Mouse (Mus musculus) kidney, postnatal 0 days (tissue): Measurements from ENCODE around the gene Mark3. TPM values are rescaled to one million over a fixed set of nuclear protein-coding genes. Genes with fewer than 3 reads are reported as not detected.

Experiments
- ATAC-seq: fragments of 200-750 bp; cut with Nextera tagmentation; replicated peaks from 2 replicates; pipeline ENCODE4 v1.8.0; 2017; ENCODE audit warnings: low read depth, moderate number of reproducible peaks, moderate TSS enrichment, moderate library complexity; ENCODE audit not compliant: low FRiP score
- DNase-seq: peaks from one replicate; pipeline ENCODE4 v3.0.0-alpha.2; 2016; ENCODE audit warnings: low spot score
- H3K27ac ChIP-seq: fragments of 300-500 bp; sonication (generic); 2 replicates; pipeline ENCODE4 v1.5.1; 2014; ENCODE audit warnings: mild to moderate bottlenecking
- H3K27me3 ChIP-seq: fragments of 300-500 bp; sonication (generic); 2 replicates; pipeline ENCODE4 v1.6.1; 2014; ENCODE audit warnings: low read length, mixed read lengths; ENCODE audit not compliant: insufficient read depth
- H3K36me3 ChIP-seq: fragments of 300-500 bp; sonication (generic); 2 replicates; pipeline ENCODE4 v1.6.1; 2014; ENCODE audit warnings: low read length, mixed read lengths; ENCODE audit not compliant: insufficient read depth
- H3K4me1 ChIP-seq: fragments of 300-500 bp; sonication (generic); replicated peaks from 2 replicates; pipeline ENCODE4 v1.6.1; 2014; ENCODE audit warnings: antibody characterized with exemption, low read length, mixed read lengths; ENCODE audit not compliant: insufficient read depth
- H3K4me2 ChIP-seq: fragments of 300-500 bp; sonication (generic); 2 replicates; pipeline ENCODE4 v1.6.1; 2014; ENCODE audit warnings: mild to moderate bottlenecking, low read length, moderate library complexity, mixed read lengths
- H3K4me3 ChIP-seq: fragments of 300-500 bp; sonication (generic); replicated peaks from 2 replicates; pipeline ENCODE4 v1.5.1; 2014; ENCODE audit warnings: low read depth, low read length
- H3K9ac ChIP-seq: fragments of 300-500 bp; sonication (generic); 2 replicates; pipeline ENCODE4 v1.6.1; 2014; ENCODE audit warnings: low read depth, low read length
- H3K9me3 ChIP-seq: fragments of 300-500 bp; sonication (generic); replicated peaks from 2 replicates; pipeline ENCODE4 v1.6.1; 2016; ENCODE audit warnings: low read length, inconsistent platforms, mixed read lengths
- CTCF ChIP-seq: IDR thresholded peaks from 2 replicates; pipeline ENCODE4 v1.5.1; 2016; ENCODE audit warnings: antibody characterized with exemption, low read depth, mild to moderate bottlenecking, moderate library complexity
- WGBS: fragments of 180-500 bp; shearing (Covaris S2); extraction: QIAGEN DNeasy Blood & Tissue Kit; methylation state at CpG from one replicate; pipeline ENCODE4 v1.1.7; 2014; 5-methylcytosine and 5-hydroxymethylcytosine counted together
- polyA plus RNA-seq: library from polyadenylated mRNA; unstranded; fragments of >200 nt; fragmentation: Nextera tagmentation; extraction: Ambion mirVana; gene quantifications from 2 replicates; pipeline ENCODE4 v1.2.1, GENCODE M21; 2015

The Mark3 gene
- polyA plus RNA-seq, 1 experiment from 2014 or later, result 37.9 TPM

DNA sequence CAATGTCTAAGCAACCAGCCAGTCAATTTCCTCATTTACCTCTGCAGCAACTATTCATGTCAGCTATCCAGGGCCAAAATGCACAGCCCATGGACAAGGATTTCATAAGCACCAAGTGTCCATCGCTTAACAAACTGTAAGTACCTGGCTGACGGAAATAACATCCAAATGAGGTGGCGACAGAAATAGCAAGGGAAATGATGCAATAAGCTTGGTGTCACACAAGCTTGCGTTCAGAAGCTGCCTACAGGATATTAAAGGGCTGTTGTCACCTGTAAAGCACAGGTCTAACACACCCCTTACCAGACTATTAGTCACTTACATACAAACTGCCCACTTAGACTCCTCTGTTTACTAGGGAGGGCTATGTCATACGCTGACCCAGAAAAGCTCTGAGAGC, 38.6 kb upstream of the Mark3 start:
- Histone ChIP-seq H3K9me3 (no peaks in the 10 kb centered on the region), H3K4me3 (no peak overlapping the region), H3K27ac (no peak overlapping the region), H3K27me3 (no peaks in the 10 kb centered on the region), H3K4me1 (peaks cover 5% of the 10 kb centered on the region; the same call in 1 of the 2 replicates), H3K4me2 (no peak overlapping the region), H3K9ac (no peak overlapping the region), H3K36me3 (peaks cover 3% of the 10 kb centered on the region; the same call in 1 of the 2 replicates)
- no peak for ATAC-seq
- no peak for DNase-seq
- 66% methylated on average over 5 of the region's 5 CpGs for WGBS
- TF ChIP-seq CTCF, result no peak

DNA sequence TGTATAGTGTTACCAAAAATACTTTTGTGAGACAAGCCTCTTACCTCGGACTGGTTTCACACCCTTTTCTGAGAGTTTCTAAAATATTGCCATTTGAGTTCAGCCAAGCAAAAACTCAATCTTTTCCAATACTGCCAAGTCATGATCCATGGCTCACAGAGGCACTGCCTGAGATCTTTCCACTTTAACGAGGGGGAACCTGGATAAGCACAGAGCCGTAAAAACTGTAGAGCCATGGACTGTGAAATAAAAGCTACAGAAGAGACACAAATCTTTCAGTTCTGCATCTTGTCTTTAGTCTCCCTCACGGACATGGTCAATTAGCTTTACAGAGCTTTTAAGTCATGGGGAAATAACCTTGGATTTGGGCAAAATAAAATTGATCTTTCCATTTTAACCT, 37.6 kb upstream of the Mark3 start:
- peaks cover 5% of the 10 kb centered on the region; the same call in 1 of the 2 replicates for H3K4me1 ChIP-seq
- H3K27ac ChIP-seq, result peak overlapping the region; percentile 91
- H3K4me2 ChIP-seq, result peak overlapping the region; percentile 73
- H3K4me3 ChIP-seq, result peak overlapping the region; percentile 99
- peaks cover 12% of the 10 kb centered on the region for H3K36me3 ChIP-seq
- no peak for TF ChIP-seq CTCF
- WGBS, result 21% methylated on average over 4 of the region's 4 CpGs
- peak overlapping the region; percentile 96 for H3K9ac ChIP-seq
- H3K27me3 ChIP-seq, result no peaks in the 10 kb centered on the region
- ATAC-seq (no peak), DNase-seq (no peak)
- H3K9me3 ChIP-seq, result no peaks in the 10 kb centered on the region

DNA sequence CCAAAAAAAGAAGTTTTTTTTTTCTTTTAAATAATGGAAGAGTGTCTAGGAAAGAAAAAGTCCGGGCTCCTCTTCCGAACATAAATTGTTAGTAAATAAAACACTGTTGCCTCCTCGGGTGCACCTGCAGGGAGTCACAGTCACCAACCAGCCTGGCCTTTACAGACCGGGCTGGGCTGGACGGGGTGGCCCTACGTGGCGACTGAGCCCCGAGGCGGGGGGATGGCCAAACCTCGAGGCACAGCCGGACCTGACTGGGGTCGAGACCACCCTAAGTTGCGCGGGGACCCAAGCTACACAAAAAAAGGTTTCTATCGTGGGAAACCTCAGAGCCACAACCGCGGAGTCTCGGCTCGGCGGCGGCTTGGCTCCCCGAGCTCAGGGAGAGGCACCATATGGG, 37.0 kb upstream of the Mark3 start:
- ATAC-seq, result peak; percentile 14; the same call in 1 of the 2 replicates
- no peak for TF ChIP-seq CTCF

DNA sequence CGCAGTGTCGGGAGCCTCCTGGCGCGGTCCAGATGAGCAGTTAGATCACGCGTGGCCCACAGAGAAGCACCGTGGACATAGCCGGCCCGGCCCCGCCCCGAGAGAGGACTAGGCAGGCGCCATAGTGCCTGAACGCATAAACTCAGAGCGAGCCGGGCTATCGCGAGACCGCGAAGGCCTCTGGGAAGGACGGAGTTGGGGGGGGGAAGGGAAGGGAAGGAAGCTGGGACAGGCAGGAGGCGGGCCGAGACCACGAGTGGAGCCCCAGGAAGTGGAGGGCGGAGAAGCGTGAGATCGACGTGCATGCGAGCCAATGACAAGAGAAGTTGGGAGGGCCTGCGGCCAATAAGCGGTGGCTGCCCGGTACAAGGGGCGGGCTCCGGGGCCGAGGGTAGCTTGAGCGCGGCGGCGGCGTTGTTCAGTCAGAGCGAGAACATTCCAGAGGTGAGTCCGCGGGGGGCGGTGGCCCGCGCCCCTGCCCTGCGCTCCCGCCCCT, 36.5 kb upstream of the Mark3 start, which contains the start of gene Eif5:
Eif5 (plus strand) TSS at position 221 of the 496 bp plus-strand sequence.
- H3K9me3 ChIP-seq, result no peaks in the 10 kb centered on the region
- peaks cover 23% of the 10 kb centered on the region for H3K36me3 ChIP-seq
- peak within 1 kb of the TSS; percentile 100 for H3K27ac ChIP-seq
- DNase-seq, result peak; percentile 99
- WGBS, result under 1% methylated on average over 31 of the region's 47 CpGs
- TF ChIP-seq CTCF, result no peak
- peak within 1 kb of the TSS; percentile 86 for H3K4me2 ChIP-seq
- peaks cover 5% of the 10 kb centered on the region; the same call in 1 of the 2 replicates for H3K4me1 ChIP-seq
- H3K27me3 ChIP-seq, result no peaks in the 10 kb centered on the region
- H3K9ac ChIP-seq, result peak within 1 kb of the TSS; percentile 100
- ATAC-seq, result peak; percentile 95
- peak within 1 kb of the TSS; percentile 99 for H3K4me3 ChIP-seq

More for the DNA sequence above, 37.0 kb upstream of the Mark3 start:
- Histone ChIP-seq H3K27ac (peak overlapping the region; percentile 91), H3K9me3 (no peaks in the 10 kb centered on the region), H3K4me2 (peak overlapping the region; percentile 73), H3K4me3 (peak overlapping the region; percentile 99), H3K9ac (peak overlapping the region; percentile 96), H3K36me3 (peaks cover 18% of the 10 kb centered on the region), H3K4me1 (peaks cover 5% of the 10 kb centered on the region; the same call in 1 of the 2 replicates), H3K27me3 (no peaks in the 10 kb centered on the region)
- 0% methylated on average over 22 of the region's 22 CpGs for WGBS
- peak; percentile 50 for DNase-seq

DNA sequence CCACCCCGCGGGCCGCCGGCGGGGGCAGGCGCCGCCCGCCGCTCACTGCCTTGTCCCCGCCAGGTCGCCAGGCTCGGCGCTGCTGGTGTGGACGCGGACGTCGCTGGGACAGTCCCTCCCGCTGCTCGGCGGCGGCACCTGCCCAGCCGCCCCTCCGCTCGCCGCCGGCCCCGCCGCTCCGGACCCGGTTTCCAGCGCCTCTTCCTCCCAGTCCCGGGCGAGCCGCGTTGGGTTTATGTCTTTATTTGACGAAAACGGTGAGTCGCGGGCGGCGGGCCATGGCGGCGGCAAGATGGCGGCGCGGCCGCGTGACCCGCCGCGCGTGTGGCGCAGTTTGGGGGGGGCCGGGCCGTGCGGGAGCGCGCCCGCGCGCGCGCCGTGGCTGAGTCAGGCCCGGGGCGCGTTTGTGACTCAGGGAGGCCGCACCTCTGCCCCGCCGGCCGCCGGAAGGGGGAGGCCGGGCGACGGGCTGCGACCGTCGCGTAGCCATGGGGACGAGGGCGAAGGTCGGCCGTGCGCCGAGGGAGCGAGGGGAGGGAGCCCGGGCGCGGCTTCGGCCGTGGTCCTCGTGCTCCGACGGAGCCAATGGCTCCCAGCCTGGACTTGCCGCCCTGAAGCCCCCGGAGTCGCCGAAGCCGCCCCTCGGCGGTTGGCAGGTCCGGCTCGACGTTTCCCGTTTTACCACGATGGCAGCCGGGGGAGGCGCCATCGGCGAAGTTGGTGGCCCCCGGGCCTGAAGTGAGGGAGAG, 35.9 kb upstream of the Mark3 start:
- ATAC-seq (peak; percentile 80), DNase-seq (peak; percentile 89)
- peaks cover 29% of the 10 kb centered on the region for H3K36me3 ChIP-seq
- 0 out of 2 replicates have a peak, but pooled peaks have one; percentile 4 for TF ChIP-seq CTCF
- H3K4me2 ChIP-seq, result peak overlapping the region; percentile 86
- H3K27me3 ChIP-seq, result no peaks in the 10 kb centered on the region
- H3K9ac ChIP-seq, result peak overlapping the region; percentile 100
- H3K4me1 ChIP-seq, result peaks cover 5% of the 10 kb centered on the region; the same call in 1 of the 2 replicates
- peak overlapping the region; percentile 100 for H3K27ac ChIP-seq
- H3K4me3 ChIP-seq, result peak overlapping the region; percentile 99
- WGBS, result under 1% methylated on average over 83 of the region's 111 CpGs
- H3K9me3 ChIP-seq, result no peaks in the 10 kb centered on the region

DNA sequence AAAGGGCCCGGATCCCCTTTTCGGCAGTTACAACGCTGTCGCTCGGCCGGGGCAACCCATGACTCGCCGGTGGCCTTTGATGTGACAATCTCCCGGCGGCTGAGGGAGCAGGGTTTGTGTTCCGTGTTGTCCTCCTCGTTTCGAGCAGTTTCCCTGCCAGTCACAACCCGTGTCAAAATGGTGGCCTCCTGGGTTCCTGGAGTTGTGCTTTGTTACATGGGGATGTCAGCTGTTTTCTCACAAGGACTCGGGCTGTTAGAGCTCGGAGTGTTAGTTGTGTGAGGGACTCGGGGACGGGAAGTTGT, 35.3 kb upstream of the Mark3 start:
- ATAC-seq (no peak), DNase-seq (peak; percentile 15)
- TF ChIP-seq CTCF, result no peak
- Histone ChIP-seq H3K27me3 (no peaks in the 10 kb centered on the region), H3K4me3 (peak overlapping the region; percentile 99), H3K9me3 (no peaks in the 10 kb centered on the region), H3K9ac (peak overlapping the region; percentile 100), H3K36me3 (peaks cover 35% of the 10 kb centered on the region), H3K4me2 (peak overlapping the region; percentile 86), H3K27ac (peak overlapping the region; percentile 100), H3K4me1 (peaks cover 5% of the 10 kb centered on the region; the same call in 1 of the 2 replicates)
- WGBS, result under 1% methylated on average over 18 of the region's 18 CpGs
